Mouse (Mus musculus): Measurements from ENCODE around the gene Slc25a10. TPM values are rescaled to one million over a fixed set of nuclear protein-coding genes. Genes with fewer than 3 reads are reported as not detected.
"Not testable (repeated sequence)": the region's sequence is repeated elsewhere in the genome, so short reads cannot be mapped to it uniquely, and the experiment has no call there.

The Slc25a10 gene
- polyA plus RNA-seq, 1 experiment from 2014 or later, result 54.9 TPM

DNA sequence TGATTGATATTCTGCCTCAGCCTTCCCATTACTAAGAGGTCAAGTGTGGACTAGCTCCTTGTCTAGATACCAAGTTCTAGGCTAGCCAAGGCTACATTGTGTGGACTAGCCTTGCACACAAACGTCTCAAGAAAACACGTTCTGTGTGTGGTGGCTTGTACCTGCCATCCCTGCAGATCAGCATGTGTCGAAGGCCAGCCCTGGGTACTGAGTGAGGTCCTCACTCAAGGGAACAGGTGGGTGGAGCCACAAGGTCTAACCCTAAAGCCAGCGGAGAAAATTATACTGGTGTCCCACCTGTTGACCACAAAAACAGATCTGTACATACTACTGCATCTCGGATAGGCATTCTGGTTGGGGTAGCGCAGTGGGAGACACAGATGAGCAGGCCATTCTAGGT is 8.3 kb downstream of the Slc25a10 start:
- Histone ChIP-seq H3K36me3 (peaks cover 44% of the 10 kb centered on the region), H3K9ac (no peak overlapping the region), H3K27ac (no peak overlapping the region), H3K4me1 (peaks cover 7% of the 10 kb centered on the region; the same call in 1 of the 2 replicates), H3K4me2 (no peak overlapping the region), H3K4me3 (no peak overlapping the region), H3K27me3 (replicated peaks) (no peaks in the 10 kb centered on the region), H3K9me3 (replicated peaks) (no peaks in the 10 kb centered on the region)
- WGBS (ENCODE audit: insufficient replicate concordance), result 63% methylated on average over 6 of the region's 6 CpGs
- ATAC-seq, result no peak

DNA sequence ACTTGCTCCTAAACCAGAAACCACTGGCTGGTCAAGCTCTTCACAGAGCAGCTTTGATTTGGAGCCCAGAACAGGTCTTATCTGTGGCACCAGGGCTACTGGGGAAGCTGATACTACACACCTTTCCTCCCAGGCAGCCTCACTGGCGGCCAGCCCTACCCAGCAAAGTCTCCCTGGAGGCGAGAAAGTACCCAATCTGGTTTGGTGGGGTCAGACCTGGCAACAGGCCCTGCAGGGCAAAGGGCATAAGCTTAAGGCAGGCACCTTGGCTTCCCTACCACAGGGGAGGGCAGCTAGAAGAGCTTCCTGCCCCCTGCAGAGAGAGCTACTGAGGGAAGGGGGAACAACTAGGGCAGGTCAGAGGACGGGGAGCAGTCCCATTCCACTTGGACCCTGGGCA is 8.7 kb downstream of the Slc25a10 start:
- no peaks in the 10 kb centered on the region for H3K27me3 ChIP-seq (replicated peaks)
- peaks cover 7% of the 10 kb centered on the region; the same call in 1 of the 2 replicates for H3K4me1 ChIP-seq
- WGBS (ENCODE audit: insufficient replicate concordance), result 9% methylated on average over 3 of the region's 3 CpGs
- H3K4me3 ChIP-seq, result no peak overlapping the region
- no peak overlapping the region for H3K9ac ChIP-seq
- no peak overlapping the region for H3K4me2 ChIP-seq
- H3K36me3 ChIP-seq, result peaks cover 39% of the 10 kb centered on the region
- no peaks in the 10 kb centered on the region for H3K9me3 ChIP-seq (replicated peaks)
- H3K27ac ChIP-seq, result no peak overlapping the region
- ATAC-seq, result no peak

DNA sequence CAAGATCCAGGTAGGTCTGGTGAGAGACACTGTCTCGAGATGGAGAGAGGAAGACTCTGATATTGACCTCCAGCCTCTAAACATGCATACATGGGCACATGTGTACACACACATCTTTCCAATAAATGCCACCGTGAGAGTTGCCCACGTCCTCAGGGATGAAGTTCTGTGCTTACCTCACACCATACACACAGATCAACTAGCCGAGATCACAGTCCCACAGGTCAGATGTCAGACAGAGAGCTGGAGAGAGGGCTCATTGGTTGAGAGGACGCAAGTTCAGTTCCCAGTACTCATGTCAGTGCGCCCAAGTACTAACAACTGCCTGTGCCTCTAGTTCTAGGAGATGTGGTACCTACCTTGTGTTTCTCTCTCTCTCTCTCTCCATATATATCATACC is 9.4 kb downstream of the Slc25a10 start:
- Histone ChIP-seq H3K36me3 (peaks cover 33% of the 10 kb centered on the region), H3K4me3 (no peak overlapping the region), H3K9ac (no peak overlapping the region), H3K27ac (no peak overlapping the region), H3K27me3 (replicated peaks) (no peaks in the 10 kb centered on the region), H3K4me1 (peaks cover 7% of the 10 kb centered on the region; the same call in 1 of the 2 replicates), H3K4me2 (no peak overlapping the region), H3K9me3 (replicated peaks) (no peaks in the 10 kb centered on the region)
- ATAC-seq, result no peak
- WGBS (ENCODE audit: insufficient replicate concordance), result 50% methylated on average over 6 of the region's 6 CpGs

DNA sequence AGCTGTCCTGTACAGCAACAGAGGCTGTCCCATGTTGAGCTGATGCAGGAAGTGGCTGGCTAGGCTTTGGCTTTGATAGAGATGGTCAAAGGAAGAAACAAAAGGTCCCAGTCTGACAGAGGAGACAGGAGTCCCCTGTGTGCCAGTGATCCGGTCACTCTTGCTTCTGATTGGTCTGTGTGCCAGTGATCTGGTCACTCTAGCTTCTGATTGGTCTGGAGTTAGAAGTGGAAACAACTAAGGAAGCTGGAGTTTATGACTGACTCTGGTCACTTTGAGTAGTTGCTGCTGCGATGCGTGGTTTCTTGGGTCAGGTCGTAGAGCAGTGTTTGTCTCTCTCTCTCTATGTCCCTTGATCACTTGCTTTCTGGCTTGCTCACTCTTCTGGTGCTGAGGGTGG is 10.1 kb downstream of the Slc25a10 start:
- H3K4me2 ChIP-seq, result no peak overlapping the region
- H3K9ac ChIP-seq, result no peak overlapping the region
- no peaks in the 10 kb centered on the region for H3K9me3 ChIP-seq (replicated peaks)
- 64% methylated on average over 4 of the region's 4 CpGs for WGBS (ENCODE audit: insufficient replicate concordance)
- peaks cover 26% of the 10 kb centered on the region for H3K36me3 ChIP-seq
- H3K4me1 ChIP-seq, result peaks cover 11% of the 10 kb centered on the region; the same call in 1 of the 2 replicates
- H3K27ac ChIP-seq, result no peak overlapping the region
- no peak overlapping the region for H3K4me3 ChIP-seq
- no peaks in the 10 kb centered on the region for H3K27me3 ChIP-seq (replicated peaks)
- ATAC-seq, result no peak

DNA sequence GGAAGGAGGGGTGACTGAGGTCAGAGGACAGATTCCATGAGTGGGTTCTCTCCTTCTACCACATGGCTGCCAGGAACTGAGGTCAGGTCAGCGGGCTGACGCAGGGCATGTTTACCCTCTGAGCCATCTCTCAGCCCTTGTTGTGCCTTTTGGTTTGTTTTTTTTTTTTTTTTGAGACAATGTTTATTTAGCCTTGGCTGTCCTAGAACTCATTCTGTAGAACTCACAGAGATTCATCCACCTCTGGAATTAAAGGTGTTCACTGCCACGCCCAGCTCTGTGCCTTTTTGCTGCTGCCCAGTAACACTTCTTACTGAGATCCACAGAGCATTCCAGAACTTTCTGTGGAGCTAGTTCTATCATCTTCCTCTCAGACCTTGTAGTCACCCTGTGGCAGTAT is 14.0 kb downstream of the Slc25a10 start:
- WGBS (ENCODE audit: insufficient replicate concordance), result 80% methylated on average over 3 of the region's 3 CpGs
- Histone ChIP-seq H3K9me3 (replicated peaks) (no peaks in the 10 kb centered on the region), H3K27ac (no peak overlapping the region), H3K9ac (no peak overlapping the region), H3K36me3 (no peaks in the 10 kb centered on the region), H3K27me3 (replicated peaks) (no peaks in the 10 kb centered on the region), H3K4me1 (peaks cover 34% of the 10 kb centered on the region), H3K4me2 (no peak overlapping the region), H3K4me3 (no peak overlapping the region)
- ATAC-seq, result no peak

DNA sequence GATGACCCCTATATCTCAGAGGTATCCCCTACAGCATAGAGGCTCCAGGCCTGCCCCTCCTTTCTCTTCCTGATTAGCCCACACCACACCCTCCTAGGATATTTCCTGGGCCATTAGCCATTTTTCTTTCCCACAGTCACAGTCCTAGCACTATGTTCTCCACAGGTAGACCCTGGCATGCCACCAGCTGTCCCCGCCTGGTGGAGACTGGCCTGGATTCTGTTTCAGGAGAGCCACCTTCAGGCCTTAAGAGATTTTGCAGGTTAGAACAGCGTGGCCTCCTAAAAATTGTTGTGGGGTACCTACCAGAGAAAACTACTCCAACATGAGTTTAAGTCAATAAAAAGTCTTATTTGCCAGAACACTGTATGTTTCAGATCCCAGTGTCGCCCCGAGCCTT is 15.3 kb downstream of the Slc25a10 start:
- Histone ChIP-seq H3K27me3 (replicated peaks) (no peaks in the 10 kb centered on the region), H3K36me3 (no peaks in the 10 kb centered on the region), H3K27ac (no peak overlapping the region), H3K9me3 (replicated peaks) (no peaks in the 10 kb centered on the region), H3K9ac (no peak overlapping the region), H3K4me2 (no peak overlapping the region), H3K4me3 (no peak overlapping the region), H3K4me1 (peaks cover 46% of the 10 kb centered on the region)
- no peak for ATAC-seq
- WGBS (ENCODE audit: insufficient replicate concordance), result 60% methylated on average over 4 of the region's 4 CpGs

DNA sequence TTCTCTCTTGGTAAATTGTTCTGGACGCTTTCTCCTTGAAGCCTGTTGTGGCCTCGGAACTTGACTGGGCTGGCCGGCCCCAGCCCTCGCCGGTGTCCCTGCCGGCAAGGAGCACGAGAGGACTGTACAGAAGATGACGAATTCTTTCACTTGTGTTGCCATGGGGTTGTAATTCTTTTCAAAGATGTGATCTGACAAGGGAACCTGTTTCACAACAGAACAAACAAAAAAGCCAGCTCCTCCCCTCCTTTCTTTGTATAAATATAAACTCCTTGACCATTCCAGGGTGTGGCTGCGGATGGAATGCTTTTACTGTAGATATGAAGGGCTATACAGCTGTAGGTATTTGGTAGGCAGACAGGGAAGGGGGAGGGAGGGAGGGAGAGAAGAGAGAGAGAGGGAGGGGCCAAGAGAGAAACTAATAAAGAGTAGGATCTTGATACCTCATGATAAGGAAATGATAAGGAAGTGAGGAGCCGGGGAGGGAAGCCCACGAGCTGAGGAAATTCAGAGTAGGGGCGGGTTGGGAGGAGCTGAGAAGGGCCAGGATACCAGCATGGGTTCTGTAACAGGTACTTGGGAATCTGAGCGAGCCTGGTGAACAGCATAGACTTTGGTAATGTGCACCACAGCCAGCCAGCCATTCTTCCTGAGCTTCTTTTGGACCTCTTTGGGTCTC is 16.1 kb downstream of the Slc25a10 start:
- H3K36me3 ChIP-seq, result no peaks in the 10 kb centered on the region
- H3K27ac ChIP-seq, result no peak overlapping the region
- no peak overlapping the region for H3K4me3 ChIP-seq
- 71% methylated on average over 13 of the region's 13 CpGs for WGBS (ENCODE audit: insufficient replicate concordance)
- H3K4me1 ChIP-seq, result peaks cover 47% of the 10 kb centered on the region
- H3K9ac ChIP-seq, result no peak overlapping the region
- no peak overlapping the region for H3K4me2 ChIP-seq
- no peak for ATAC-seq
- no peaks in the 10 kb centered on the region for H3K9me3 ChIP-seq (replicated peaks)
- H3K27me3 ChIP-seq (replicated peaks), result no peaks in the 10 kb centered on the region

DNA sequence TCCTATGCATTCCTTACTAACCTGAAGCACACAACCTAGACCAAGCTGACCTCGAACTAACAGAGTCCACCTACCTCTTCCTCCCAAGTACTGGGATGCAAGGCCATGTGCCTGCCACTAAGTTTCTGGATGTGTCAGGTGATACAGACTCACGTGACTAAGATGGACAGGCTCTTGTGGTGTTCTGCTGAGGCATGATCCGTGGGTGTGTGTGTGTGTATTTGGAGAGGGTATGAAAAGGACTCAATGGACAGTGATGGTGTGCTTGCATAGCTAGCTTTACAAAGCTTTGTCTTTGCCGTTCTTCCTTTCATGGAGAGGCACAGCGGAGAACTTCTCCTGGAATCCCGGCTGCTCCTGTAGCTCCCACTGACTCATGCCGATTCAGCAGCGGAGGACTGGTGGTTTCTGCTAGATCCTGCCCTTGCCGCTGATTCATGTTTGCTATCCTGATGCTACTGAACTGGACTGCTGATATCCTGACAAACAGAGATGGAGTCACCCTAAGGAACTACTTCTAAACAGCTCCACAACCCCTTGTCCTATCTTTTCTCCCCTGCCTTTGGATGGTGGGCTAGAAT is 16.7 kb downstream of the Slc25a10 start:
- no peak overlapping the region for H3K27ac ChIP-seq
- peaks cover 47% of the 10 kb centered on the region for H3K4me1 ChIP-seq
- H3K27me3 ChIP-seq (replicated peaks), result no peaks in the 10 kb centered on the region
- no peak for ATAC-seq
- H3K36me3 ChIP-seq, result no peaks in the 10 kb centered on the region
- H3K9me3 ChIP-seq (replicated peaks), result no peaks in the 10 kb centered on the region
- no peak overlapping the region for H3K4me3 ChIP-seq
- H3K9ac ChIP-seq, result no peak overlapping the region
- 71% methylated on average over 9 of the region's 9 CpGs for WGBS (ENCODE audit: insufficient replicate concordance)
- no peak overlapping the region for H3K4me2 ChIP-seq

DNA sequence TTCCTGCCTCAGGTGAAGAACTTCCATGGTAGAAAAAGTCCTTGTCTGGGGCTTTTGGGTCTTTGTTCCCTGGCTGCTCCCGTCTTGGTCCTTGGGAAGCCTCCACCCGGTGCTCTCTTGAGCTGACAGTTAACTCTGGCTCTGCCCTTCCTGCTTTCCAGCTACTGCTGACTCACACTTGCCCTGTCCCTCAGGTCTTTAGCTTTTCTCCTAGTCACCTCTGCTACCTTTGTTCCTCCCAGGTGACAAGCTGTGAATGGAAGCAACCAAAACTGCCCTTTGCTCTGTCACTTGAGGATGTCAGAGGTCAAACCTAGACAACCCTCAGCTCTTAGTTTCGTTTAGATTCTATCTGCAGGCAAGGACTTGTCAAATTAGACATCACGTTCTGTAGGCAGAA is 18.3 kb downstream of the Slc25a10 start:
- Histone ChIP-seq H3K4me3 (peak overlapping the region; percentile 51; the same call in 1 of the 2 replicates), H3K4me1 (peaks cover 47% of the 10 kb centered on the region), H3K4me2 (peak overlapping the region; percentile 74), H3K27me3 (replicated peaks) (0 out of 2 replicates have a peak, but pooled peaks cover 4% of the 10 kb centered on the region), H3K9me3 (replicated peaks) (no peaks in the 10 kb centered on the region), H3K27ac (peak overlapping the region; percentile 84), H3K36me3 (no peaks in the 10 kb centered on the region), H3K9ac (peak overlapping the region; percentile 70)
- WGBS (ENCODE audit: insufficient replicate concordance), result 18% methylated on average over 4 of the region's 4 CpGs
- peak; percentile 50; the same call in 1 of the 2 replicates for ATAC-seq

DNA sequence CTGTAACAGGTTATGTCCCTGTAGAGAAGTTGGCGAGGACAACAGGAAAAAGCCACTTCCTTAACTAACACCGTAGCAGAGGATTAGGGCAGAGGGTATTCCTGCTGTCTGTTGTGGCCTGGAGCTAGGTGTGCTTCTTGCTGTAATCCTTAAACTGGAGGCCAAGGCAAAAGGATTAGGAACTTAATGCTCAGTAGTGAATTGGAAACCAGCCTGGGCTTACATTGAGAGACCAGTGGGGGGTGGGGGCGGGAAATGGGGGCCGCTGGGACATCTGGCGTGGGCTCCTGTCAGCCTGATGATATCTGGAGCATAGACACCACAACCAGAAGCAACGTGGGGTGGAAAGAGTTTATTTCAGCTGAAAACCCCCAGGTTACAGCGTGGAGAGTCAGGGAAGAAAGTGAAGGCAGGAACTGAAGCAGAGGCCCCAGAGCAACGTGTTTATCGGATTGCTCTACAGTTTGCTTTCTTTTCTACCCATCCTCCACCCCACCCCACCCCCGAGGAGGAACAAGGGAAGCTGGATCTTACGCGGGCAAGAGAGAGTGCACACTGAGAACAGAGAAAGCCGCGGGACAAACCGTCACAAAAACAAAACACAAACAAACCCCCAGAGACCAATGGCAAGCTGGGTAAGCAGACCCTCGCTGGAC is 18.9 kb downstream of the Slc25a10 start:
- peak overlapping the region; percentile 70 for H3K9ac ChIP-seq
- ATAC-seq, result peak; percentile 81
- peak overlapping the region; percentile 51 for H3K4me3 ChIP-seq
- peak overlapping the region; percentile 74 for H3K4me2 ChIP-seq
- H3K27ac ChIP-seq, result peak overlapping the region; percentile 84
- H3K27me3 ChIP-seq (replicated peaks), result 0 out of 2 replicates have a peak, but pooled peaks cover 4% of the 10 kb centered on the region
- H3K36me3 ChIP-seq, result no peaks in the 10 kb centered on the region
- H3K4me1 ChIP-seq, result peaks cover 47% of the 10 kb centered on the region
- 2% methylated on average over 16 of the region's 16 CpGs for WGBS (ENCODE audit: insufficient replicate concordance)
- H3K9me3 ChIP-seq (replicated peaks), result no peaks in the 10 kb centered on the region

DNA sequence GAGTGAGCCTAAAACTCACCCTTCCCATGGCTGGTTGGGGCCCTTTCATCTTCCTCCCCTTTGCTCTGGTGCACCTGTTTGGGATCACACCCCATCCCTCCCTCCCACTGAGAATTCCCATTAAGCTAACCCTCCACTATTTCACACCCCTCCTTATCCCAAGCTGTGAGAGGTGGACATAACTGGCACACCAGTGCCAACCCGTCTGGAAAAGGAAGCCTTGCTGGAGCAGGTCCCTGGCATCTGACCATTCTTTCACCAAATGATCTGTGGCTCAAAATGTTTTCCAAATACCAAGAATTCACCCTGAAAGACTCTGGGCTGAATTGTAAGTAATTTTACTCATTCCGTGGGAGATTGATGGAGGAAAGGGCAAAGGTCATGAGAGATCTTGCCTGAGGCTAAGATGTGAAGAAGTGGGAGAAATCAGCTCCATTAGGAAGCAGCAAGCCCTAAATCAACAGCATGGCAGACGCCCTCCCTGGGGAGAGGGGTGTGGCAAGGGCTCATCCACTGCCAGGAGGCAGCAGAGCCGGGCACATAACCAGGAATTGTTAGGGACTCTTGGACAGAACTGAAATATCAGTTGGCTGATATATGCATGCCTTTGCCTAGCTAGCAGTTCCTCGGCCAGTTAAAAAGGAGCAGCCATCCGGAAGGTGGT is 21.3 kb downstream of the Slc25a10 start:
- H3K27me3 ChIP-seq (replicated peaks), result 0 out of 2 replicates have a peak, but pooled peaks cover 4% of the 10 kb centered on the region
- no peak for ATAC-seq
- H3K27ac ChIP-seq, result no peak overlapping the region
- no peak overlapping the region for H3K4me2 ChIP-seq
- peaks cover 36% of the 10 kb centered on the region for H3K4me1 ChIP-seq
- H3K9ac ChIP-seq, result no peak overlapping the region
- WGBS (ENCODE audit: insufficient replicate concordance), result 55% methylated on average over 6 of the region's 6 CpGs
- no peaks in the 10 kb centered on the region for H3K9me3 ChIP-seq (replicated peaks)
- no peaks in the 10 kb centered on the region for H3K36me3 ChIP-seq
- H3K4me3 ChIP-seq, result no peak overlapping the region

DNA sequence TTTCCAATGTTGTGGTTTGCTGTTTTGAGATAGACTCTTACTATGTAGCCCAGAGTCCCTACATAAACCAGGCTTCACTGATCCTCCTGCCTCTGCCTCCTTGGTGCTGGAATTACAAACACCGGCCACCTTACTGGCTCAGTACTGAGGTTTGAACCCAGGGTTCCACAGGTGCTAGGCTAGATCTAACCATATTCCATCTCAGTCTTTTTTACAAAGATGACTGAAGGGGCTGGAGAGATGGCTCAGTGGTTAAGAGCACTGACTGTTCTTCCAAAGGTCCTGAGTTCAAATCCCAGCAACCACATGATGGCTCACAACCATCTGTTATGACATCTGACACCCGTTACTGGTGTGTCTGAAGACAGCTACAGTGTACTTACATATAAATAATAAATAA is 22.6 kb downstream of the Slc25a10 start:
- H3K4me2 ChIP-seq; H3K9me3 ChIP-seq (replicated peaks); H3K27ac ChIP-seq; H3K27me3 ChIP-seq (replicated peaks); H3K9ac ChIP-seq; ATAC-seq; H3K36me3 ChIP-seq; H3K4me3 ChIP-seq: not testable (repeated sequence)
- WGBS (ENCODE audit: insufficient replicate concordance), result 83% methylated on average over 2 of the region's 2 CpGs
- peaks cover 43% of the 10 kb centered on the region for H3K4me1 ChIP-seq

Data from liver, embryonic 12.5 days (tissue).